Mouse (Mus musculus): ENCODE data around the gene Urah. TPM values are rescaled to one million over a fixed set of nuclear protein-coding genes. Genes with fewer than 3 reads are reported as not detected.

Gene Urah
- polyA plus RNA-seq, 1 experiment from 2014 or later: 0.49 TPM

DNA sequence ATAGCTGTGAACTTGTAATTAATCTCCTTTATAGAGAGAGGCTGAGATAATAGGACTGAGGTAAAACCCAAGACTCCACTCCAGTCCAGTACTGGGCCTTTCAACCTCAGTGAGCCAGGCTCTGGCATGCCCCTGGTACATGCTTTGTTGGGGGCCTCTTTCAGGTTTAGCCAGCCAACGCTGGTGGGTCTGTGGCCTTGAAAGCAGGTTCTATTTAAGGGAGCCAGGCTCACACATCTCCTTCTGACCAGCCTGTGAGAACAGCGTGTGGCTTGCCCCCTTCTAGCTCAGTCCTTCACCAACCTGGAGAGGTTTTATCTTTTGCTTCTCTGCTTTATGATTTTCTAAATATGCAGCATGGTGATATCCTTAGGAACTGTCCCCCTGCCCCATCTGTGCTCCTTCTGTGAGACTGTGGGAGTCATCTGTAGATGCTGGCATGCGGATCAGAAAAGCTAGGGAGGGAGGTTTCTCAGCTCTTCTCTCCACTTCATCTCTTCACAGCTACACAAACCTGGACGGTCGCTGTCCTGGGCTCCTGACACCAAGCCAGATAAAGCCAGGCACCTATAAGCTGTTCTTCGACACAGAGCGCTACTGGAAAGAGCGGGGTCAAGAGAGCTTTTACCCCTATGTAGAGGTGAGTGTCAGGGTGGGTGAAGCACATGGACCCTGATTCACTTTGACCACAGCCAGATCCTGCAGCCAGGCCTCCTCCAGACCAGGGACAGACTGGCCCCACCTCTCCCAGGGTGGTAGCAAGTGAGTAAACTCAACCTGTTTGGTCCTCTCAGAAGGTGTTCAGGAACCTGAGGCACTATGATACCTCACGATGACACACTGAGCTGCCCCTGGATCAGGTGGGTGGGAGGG is 1.7 kb downstream of the Urah start:
- Histone ChIP-seq H3K4me3 (ENCODE audit: low read length) (no peak overlapping the region), H3K4me1 (ENCODE audit: insufficient read depth, low read length) (no peaks in the 10 kb centered on the region), H3K4me2 (replicated peaks; ENCODE audit: low read depth, low read length) (no peak overlapping the region), H3K27ac (ENCODE audit: low read length) (no peak overlapping the region), H3K9ac (replicated peaks; ENCODE audit: low read length) (no peak overlapping the region), H3K27me3 (ENCODE audit: insufficient read depth, low read length) (peaks cover 6% of the 10 kb centered on the region; the same call in 1 of the 2 replicates), H3K36me3 (ENCODE audit: insufficient read depth, low read length) (no peaks in the 10 kb centered on the region), H3K9me3 (ENCODE audit: low read length) (no peaks in the 10 kb centered on the region)
- ATAC-seq (ENCODE audit: low FRiP score, low TSS enrichment): no peak
- WGBS: 80% methylated on average over 9 of the region's 9 CpGs

DNA sequence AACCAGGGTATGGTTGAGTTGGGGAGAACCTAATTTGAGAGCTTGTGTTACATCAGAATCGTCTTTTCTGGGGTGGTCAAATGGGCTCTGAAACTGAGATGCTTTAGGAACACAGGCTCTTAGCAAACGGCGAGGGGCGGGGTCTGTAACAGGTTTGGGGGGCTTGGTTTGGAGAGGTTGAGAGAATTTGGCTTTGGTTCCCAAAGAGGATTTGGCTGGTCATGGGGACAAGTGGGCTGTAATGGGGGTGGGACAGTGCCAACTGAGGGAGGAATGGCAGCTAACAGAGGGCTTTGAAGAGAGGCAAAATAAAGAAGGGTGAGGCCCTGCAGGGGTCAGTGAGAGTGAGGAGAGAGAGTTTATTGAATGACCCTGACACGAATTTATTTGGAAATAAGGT is 4.7 kb downstream of the Urah start:
- Histone ChIP-seq H3K36me3 (ENCODE audit: insufficient read depth, low read length) (no peaks in the 10 kb centered on the region), H3K4me2 (replicated peaks; ENCODE audit: low read depth, low read length) (no peak overlapping the region), H3K27me3 (ENCODE audit: insufficient read depth, low read length) (peaks cover 10% of the 10 kb centered on the region; the same call in 1 of the 2 replicates), H3K9ac (replicated peaks; ENCODE audit: low read length) (no peak overlapping the region), H3K27ac (ENCODE audit: low read length) (no peak overlapping the region), H3K4me1 (ENCODE audit: insufficient read depth, low read length) (no peaks in the 10 kb centered on the region), H3K4me3 (ENCODE audit: low read length) (no peak overlapping the region), H3K9me3 (ENCODE audit: low read length) (no peaks in the 10 kb centered on the region)
- no peak for ATAC-seq (ENCODE audit: low FRiP score, low TSS enrichment)
- WGBS: 45% methylated on average over 5 of the region's 5 CpGs

DNA sequence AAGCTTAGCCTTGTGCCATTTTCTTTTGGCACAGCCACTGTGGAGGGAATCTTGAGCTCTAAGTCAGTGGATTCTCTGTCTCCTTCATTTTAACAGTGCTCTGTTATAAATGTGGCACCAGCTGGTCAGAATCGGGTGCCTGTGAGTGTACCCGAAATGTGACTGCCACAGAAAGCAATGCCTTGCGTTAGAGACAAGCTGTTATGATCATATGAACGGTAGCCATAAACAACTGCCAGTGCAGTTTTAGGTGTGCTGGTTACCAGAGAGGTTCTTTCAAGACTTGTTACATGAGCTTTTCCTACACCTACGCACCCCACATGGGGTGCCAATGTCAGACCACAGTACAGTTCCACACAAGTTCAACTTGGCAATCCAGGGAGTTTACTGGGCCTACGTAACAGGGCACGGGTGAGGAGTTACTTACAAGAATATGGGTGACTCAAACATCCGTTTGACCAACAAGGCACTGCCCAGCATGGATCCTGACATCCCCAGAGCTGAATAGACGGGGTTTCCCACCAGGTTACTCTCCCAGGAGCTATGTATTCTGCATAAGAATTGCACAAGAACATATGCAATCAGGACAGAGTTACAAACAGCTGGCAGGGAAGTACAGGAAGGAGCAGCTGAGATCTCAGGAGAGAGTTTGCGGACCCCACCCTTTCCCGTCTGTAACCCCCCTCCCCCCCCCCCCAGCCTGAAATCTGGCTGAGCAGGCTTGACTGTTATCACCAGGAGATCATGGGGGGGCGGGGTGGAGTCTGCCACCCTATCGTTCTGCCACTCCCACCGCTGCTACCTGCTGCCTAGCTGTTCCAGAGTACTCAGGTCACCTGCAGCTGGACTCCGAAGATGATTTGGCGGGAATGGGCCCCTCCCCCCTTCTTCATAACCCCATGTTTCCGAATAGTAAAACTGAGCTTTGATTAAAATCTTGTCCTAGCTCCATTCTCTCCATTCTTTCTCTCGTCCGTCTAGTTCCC is 6.2 kb downstream of the Urah start:
- H3K36me3 ChIP-seq (ENCODE audit: insufficient read depth, low read length): no peaks in the 10 kb centered on the region
- H3K9me3 ChIP-seq (ENCODE audit: low read length): no peaks in the 10 kb centered on the region
- no peak for ATAC-seq (ENCODE audit: low FRiP score, low TSS enrichment)
- no peak overlapping the region for H3K4me2 ChIP-seq (replicated peaks; ENCODE audit: low read depth, low read length)
- no peak overlapping the region for H3K9ac ChIP-seq (replicated peaks; ENCODE audit: low read length)
- 39% methylated on average over 19 of the region's 19 CpGs for WGBS
- H3K4me3 ChIP-seq (ENCODE audit: low read length): no peak overlapping the region
- H3K4me1 ChIP-seq (ENCODE audit: insufficient read depth, low read length): 0 out of 2 replicates have a peak, but pooled peaks cover 2% of the 10 kb centered on the region
- H3K27me3 ChIP-seq (ENCODE audit: insufficient read depth, low read length): peaks cover 10% of the 10 kb centered on the region; the same call in 1 of the 2 replicates
- no peak overlapping the region for H3K27ac ChIP-seq (ENCODE audit: low read length)

DNA sequence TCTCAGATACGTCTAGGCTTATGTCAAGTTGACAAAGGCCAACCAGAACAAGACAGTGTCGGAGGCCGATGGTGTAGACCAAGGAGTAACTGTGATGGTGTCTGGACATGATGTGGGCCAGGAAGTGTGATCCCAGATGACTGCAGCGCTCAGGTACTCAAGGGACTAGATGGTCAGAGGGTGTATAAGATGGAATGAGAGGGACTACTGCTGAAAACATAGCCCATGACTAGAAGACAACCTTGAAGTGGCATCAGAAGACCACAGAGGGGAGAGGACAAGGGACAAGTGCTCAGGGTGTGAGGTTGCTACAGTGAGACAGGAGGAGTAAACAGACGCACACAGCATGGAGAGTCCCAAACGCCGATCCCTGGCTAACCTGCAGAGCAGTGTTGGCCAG is 9.0 kb downstream of the Urah start:
- Histone ChIP-seq H3K4me3 (ENCODE audit: low read length) (no peak overlapping the region), H3K36me3 (ENCODE audit: insufficient read depth, low read length) (no peaks in the 10 kb centered on the region), H3K27ac (ENCODE audit: low read length) (no peak overlapping the region), H3K4me1 (ENCODE audit: insufficient read depth, low read length) (0 out of 2 replicates have a peak, but pooled peaks cover 2% of the 10 kb centered on the region), H3K9ac (replicated peaks; ENCODE audit: low read length) (no peak overlapping the region), H3K27me3 (ENCODE audit: insufficient read depth, low read length) (peaks cover 10% of the 10 kb centered on the region; the same call in 1 of the 2 replicates), H3K4me2 (replicated peaks; ENCODE audit: low read depth, low read length) (no peak overlapping the region), H3K9me3 (ENCODE audit: low read length) (no peaks in the 10 kb centered on the region)
- WGBS: 77% methylated on average over 7 of the region's 7 CpGs
- no peak for ATAC-seq (ENCODE audit: low FRiP score, low TSS enrichment)

DNA sequence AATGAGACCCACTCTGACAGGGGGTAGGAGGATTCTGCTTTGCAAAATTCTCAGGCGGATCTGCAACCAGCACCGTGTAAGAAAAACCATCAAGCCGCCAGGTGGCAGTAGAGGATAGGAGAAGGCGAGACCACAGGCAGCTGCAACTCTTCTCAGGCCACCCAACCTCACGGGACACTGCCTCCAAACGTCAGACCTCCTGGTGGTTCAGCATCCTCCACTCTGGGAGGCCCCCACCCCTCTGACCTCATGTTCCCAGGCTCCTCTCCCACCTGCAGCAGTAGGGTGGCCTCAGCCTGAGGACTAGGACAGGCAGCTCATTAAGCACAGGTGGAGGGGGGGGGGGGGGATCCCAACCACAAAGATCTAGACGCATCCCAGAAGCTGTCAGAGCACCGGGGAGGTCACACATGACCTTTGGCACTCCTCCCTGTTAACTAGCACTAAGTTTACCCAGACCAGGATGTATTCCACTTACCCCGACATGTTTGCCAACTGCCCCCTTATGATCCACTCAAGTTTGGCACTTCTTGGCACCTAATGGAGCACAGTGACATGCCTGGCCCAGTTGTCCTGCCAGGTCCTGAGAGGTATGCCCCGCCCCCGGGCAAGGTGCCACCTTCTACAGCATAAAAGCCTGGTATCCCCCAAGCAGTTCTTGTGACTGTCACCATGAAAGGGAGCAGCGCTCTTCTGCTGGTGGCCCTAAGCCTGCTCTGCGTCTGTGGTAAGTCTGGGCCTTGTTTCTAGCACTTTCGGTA is 10.3 kb downstream of the Urah start, which contains the start of gene Scgb1c1:
TSS of gene Scgb1c1 (plus strand) at position 643 of the 761 bp plus-strand sequence.
- no peaks in the 10 kb centered on the region for H3K36me3 ChIP-seq (ENCODE audit: insufficient read depth, low read length)
- ATAC-seq (ENCODE audit: low FRiP score, low TSS enrichment): peak; percentile 83
- H3K9me3 ChIP-seq (ENCODE audit: low read length): no peaks in the 10 kb centered on the region
- H3K4me1 ChIP-seq (ENCODE audit: insufficient read depth, low read length): 0 out of 2 replicates have a peak, but pooled peaks cover 2% of the 10 kb centered on the region
- 29% methylated on average over 14 of the region's 14 CpGs for WGBS
- H3K4me2 ChIP-seq (replicated peaks; ENCODE audit: low read depth, low read length): no peak within 1 kb of the TSS
- H3K27me3 ChIP-seq (ENCODE audit: insufficient read depth, low read length): peaks cover 10% of the 10 kb centered on the region; the same call in 1 of the 2 replicates
- no peak within 1 kb of the TSS for H3K9ac ChIP-seq (replicated peaks; ENCODE audit: low read length)
- H3K27ac ChIP-seq (ENCODE audit: low read length): no peak within 1 kb of the TSS
- H3K4me3 ChIP-seq (ENCODE audit: low read length): no peak within 1 kb of the TSS

DNA sequence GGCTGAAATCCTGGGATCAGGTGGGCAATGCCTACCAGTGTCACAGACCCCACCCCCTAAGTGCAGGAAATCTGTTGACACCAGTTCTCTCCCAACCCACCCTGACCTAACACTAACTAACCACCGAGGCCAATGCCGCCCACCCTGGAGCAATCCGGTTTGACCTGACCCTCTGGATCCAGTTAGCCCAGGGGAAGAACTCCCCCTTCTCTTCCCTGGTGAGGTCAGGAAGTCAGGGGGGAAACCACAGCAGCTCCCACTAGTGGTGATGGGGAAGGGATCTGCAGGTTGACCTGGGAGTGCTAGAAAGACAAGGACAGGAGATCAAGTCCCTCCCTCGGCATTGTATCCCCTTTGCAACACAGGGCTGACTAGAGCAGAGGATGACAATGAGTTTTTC is 10.9 kb downstream of the Urah start:
- no peaks in the 10 kb centered on the region for H3K36me3 ChIP-seq (ENCODE audit: insufficient read depth, low read length)
- no peak overlapping the region for H3K27ac ChIP-seq (ENCODE audit: low read length)
- ATAC-seq (ENCODE audit: low FRiP score, low TSS enrichment): no peak
- WGBS: 55% methylated on average over 4 of the region's 4 CpGs
- H3K9ac ChIP-seq (replicated peaks; ENCODE audit: low read length): no peak overlapping the region
- H3K27me3 ChIP-seq (ENCODE audit: insufficient read depth, low read length): peaks cover 7% of the 10 kb centered on the region; the same call in 1 of the 2 replicates
- no peak overlapping the region for H3K4me2 ChIP-seq (replicated peaks; ENCODE audit: low read depth, low read length)
- 0 out of 2 replicates have a peak, but pooled peaks cover 2% of the 10 kb centered on the region for H3K4me1 ChIP-seq (ENCODE audit: insufficient read depth, low read length)
- H3K4me3 ChIP-seq (ENCODE audit: low read length): no peak overlapping the region
- H3K9me3 ChIP-seq (ENCODE audit: low read length): no peaks in the 10 kb centered on the region

DNA sequence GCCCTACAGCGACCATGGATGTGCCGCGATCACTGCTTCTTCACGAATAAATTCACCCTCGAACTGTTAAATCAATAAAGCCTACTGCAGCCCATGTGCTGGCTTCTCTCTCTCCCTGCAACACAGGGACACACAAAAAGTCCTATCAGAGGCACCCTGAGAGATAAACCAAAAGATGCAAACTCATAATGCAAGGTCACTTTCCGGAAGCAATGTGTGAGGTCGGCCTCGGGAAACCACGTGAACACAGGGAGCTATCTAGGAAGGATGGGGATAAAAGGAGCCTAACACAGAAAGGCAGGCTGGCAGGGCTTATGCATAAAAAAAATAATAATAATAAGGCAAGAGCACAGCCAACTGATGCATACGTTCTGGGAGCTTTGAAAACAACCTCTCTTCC is 11.9 kb downstream of the Urah start:
- no peak overlapping the region for H3K4me2 ChIP-seq (replicated peaks; ENCODE audit: low read depth, low read length)
- H3K4me1 ChIP-seq (ENCODE audit: insufficient read depth, low read length): 0 out of 2 replicates have a peak, but pooled peaks cover 2% of the 10 kb centered on the region
- ATAC-seq (ENCODE audit: low FRiP score, low TSS enrichment): no peak
- H3K27ac ChIP-seq (ENCODE audit: low read length): no peak overlapping the region
- peaks cover 4% of the 10 kb centered on the region for H3K36me3 ChIP-seq (ENCODE audit: insufficient read depth, low read length)
- no peak overlapping the region for H3K4me3 ChIP-seq (ENCODE audit: low read length)
- peaks cover 2% of the 10 kb centered on the region; the same call in 1 of the 2 replicates for H3K27me3 ChIP-seq (ENCODE audit: insufficient read depth, low read length)
- 80% methylated on average over 10 of the region's 10 CpGs for WGBS
- H3K9me3 ChIP-seq (ENCODE audit: low read length): no peaks in the 10 kb centered on the region
- H3K9ac ChIP-seq (replicated peaks; ENCODE audit: low read length): no peak overlapping the region

DNA sequence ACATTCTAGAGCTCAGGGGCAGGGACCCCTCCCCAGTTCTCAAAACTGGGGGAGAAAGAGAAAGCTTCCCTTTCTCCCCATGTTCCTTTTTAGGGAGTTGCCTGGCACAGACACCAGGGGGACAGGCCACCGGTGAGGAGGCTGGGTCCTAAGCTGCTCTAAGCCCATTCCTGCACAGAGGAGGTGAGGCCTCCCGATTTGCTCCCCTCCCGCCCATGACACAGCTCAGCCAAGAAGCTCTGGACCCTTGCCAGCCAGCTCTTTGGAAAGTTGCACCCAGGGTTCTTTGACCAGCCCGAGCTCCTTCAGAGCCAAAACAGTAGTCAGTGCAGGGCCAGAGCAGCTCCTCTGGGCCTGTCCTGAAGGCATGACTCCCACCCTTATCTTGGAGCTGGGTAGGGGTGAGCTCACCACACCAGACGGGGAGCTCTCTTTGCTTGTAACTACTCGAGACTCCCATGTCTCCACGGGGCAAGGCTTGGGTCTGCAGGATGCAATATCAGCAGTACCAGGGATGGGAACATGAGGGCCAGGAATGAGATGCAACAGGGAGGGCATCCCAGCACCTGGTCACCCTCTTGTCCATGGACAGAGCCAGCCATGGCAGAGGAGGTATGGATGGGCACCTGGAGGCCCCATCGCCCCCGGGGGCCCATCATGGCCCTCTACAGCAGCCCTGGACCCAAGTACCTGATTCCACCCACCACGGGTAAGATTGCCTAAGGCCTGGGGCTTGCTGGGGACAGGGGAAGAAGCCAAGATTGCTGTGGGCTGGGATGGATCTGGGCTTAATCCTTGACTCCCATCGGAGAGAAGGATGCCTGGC is 13.2 kb downstream of the Urah start, which contains the start of gene Odf3:
TSS of gene Odf3 (plus strand) at position 51 of the 826 bp plus-strand sequence.
- H3K27me3 ChIP-seq (ENCODE audit: insufficient read depth, low read length): peaks cover 2% of the 10 kb centered on the region; the same call in 1 of the 2 replicates
- no peak within 1 kb of the TSS for H3K4me3 ChIP-seq (ENCODE audit: low read length)
- peaks cover 16% of the 10 kb centered on the region for H3K36me3 ChIP-seq (ENCODE audit: insufficient read depth, low read length)
- H3K4me1 ChIP-seq (ENCODE audit: insufficient read depth, low read length): 0 out of 2 replicates have a peak, but pooled peaks cover 2% of the 10 kb centered on the region
- H3K9me3 ChIP-seq (ENCODE audit: low read length): no peaks in the 10 kb centered on the region
- no peak within 1 kb of the TSS for H3K27ac ChIP-seq (ENCODE audit: low read length)
- no peak within 1 kb of the TSS for H3K4me2 ChIP-seq (replicated peaks; ENCODE audit: low read depth, low read length)
- 63% methylated on average over 11 of the region's 11 CpGs for WGBS
- ATAC-seq (ENCODE audit: low FRiP score, low TSS enrichment): no peak
- 0 out of 2 replicates have a peak within 1 kb of the TSS, but pooled peaks have one; percentile 5 for H3K9ac ChIP-seq (replicated peaks; ENCODE audit: low read length)

Data from kidney, embryonic 16.5 days (tissue).